ENCODE assay signal across 22 mouse cellular contexts in genomic region chr16:86209319-86209718, GRCm38 (mm10).
"Had no signal": no experiment of that assay in that cellular context is flagged by ENCODE, and none has a peak within 500 bp of the region (broad histone marks: within the 10 kb centered on the region; RNA-seq: fewer than 3 reads in every experiment).

No protein-coding gene starts in this region.

- H3K36me3 ChIP-seq: heart, embryonic 13.5 days; heart, embryonic 15.5 days; hindbrain, embryonic 13.5 days; hindbrain, embryonic 15.5 days; kidney, embryonic 15.5 days; limb, embryonic 13.5 days; limb, embryonic 15.5 days; liver, embryonic 12.5 days had no signal

- DNase-seq: gastrocnemius, postnatal 14 days; gastrocnemius, postnatal 36 days; heart, adult 11 months; heart, adult 2 months; heart, postnatal 14 days; heart, postnatal 36 days; kidney, adult 11 months; kidney, adult 2 months; kidney, adult 9 months; kidney, postnatal 14 days; layer of hippocampus, adult 9-11 months; layer of hippocampus, postnatal 36 days; left cerebral cortex, postnatal 4 days had no signal

- H3K4me2 ChIP-seq: heart, embryonic 11.5 days; heart, embryonic 13.5 days; heart, embryonic 15.5 days; hindbrain, embryonic 13.5 days; hindbrain, embryonic 15.5 days; kidney, embryonic 15.5 days; limb, embryonic 13.5 days; limb, embryonic 15.5 days; liver, embryonic 12.5 days had no signal

- H3K4me3 ChIP-seq: heart, adult 2 months; heart, embryonic 13.5 days; heart, embryonic 15.5 days; hindbrain, embryonic 13.5 days; hindbrain, embryonic 15.5 days; kidney, embryonic 15.5 days; limb, embryonic 13.5 days; limb, embryonic 15.5 days; liver, embryonic 12.5 days had no signal

- H3K27me3 ChIP-seq: heart, embryonic 13.5 days; heart, embryonic 15.5 days; hindbrain, embryonic 13.5 days; hindbrain, embryonic 15.5 days; kidney, embryonic 15.5 days; limb, embryonic 13.5 days; limb, embryonic 15.5 days; liver, embryonic 12.5 days had no signal
